Mouse (Mus musculus) ovary, postnatal 36 days (tissue): Measurements from ENCODE around the gene Fnbp1.

Experiments
- DNase-seq: peaks from one replicate; pipeline ENCODE4 v3.0.0; 2022; ENCODE audit warnings: low spot score, mixed read lengths

Fnbp1 gene

DNA sequence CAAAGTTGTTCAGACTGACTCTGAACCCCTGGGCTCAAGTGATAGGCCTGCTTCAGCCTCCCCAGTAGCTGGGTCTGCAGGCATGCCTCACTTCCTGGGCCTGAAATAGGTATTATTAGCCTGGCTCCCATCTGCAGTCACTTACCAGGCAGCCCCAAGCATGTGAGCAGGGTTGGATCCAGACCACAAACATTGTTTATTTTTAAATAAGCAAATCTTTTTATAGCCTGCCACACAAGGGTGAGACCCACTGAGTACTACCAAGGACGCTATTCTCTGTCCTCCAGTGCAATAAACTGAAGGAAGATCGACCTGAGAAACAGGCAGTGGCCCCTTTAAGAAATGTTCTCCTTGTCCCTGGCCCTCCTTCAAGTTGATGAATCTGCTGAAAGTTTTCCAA is 17.1 kb downstream of the Fnbp1 start:
- no peak for DNase-seq

DNA sequence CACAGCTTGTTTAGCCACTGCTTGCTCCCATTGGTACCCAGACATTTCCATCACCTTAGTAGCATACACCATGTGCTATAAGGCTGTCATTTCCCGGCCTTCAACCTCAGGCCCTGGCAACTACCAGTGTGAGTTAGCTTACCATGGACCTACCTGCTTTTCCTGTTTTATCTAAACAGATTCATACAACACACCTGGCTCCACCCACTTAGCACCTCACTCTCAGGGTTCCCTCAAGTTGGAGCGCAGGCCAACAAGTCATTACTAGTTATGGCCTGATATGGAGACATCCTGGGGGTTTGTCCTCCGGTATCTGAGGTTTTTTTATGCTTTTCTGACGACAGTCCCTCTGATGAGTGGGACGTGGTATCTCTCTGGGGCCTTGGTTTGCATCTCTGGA is 18.3 kb downstream of the Fnbp1 start:
- no peak for DNase-seq

DNA sequence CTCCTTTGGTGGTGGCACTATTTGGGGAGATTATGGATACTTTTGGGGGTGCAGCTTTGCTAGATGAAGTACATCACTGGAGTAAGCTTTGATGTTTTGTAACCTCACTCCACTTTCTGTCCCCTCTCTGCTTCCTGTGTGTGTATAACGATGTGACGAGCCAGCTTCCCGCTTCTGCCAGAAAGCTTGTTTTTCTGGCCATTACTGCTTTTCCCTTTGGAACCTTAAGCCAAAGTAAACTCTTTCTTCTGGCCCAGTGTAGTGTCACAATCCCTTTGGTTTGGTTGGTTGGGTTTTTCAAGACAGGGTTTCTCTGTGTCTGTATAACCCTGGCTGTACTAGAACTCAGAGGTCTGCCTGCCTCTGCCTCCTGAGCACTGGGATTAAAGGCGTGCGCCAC is 19.0 kb downstream of the Fnbp1 start:
- DNase-seq = no peak

DNA sequence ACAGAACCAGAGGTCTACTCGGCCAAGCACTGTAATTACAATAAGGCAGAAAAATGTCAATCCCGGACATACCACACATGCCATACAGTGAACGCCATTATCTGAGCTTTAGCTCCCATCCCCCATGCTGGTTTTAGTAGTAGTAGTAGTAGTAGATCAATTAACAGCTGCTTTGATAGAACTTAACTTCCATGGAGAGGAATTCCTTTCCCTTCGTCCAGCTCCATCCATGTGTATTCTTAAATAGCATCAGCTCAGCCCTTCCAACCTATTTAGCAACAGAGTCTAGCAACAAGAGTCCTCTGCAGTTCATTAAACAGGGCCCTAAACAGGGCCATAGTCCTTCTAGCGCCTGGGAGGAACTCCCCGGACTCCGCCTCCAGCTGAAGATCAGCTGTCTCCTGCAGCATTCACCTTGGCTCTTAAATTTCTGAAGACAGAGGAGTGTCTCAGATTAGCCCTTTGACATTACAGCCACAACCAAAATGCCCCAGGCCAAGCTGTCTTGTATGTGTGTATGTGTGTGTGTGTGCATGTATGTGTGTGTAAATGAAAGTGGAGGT is 20.6 kb downstream of the Fnbp1 start:
- no peak for DNase-seq

DNA sequence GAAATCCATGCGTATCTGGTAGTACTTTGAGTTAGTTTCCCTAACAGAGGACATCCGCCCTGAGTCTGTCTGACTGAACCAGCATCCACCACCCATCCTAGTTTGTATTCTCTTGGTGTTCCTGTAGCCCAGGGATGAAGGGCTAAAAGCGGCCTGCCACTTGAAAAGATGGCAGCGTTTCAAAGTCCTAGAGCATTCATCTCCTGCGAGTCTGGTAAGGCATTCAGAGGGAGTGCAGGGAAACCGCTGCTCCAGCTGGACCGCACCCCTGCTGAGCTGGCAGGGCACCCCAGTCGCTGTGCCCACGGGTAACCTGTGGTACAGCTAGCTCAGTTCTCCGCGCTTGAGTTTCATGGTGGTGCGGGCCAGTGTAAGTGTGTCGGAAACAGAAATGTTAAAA is 22.0 kb downstream of the Fnbp1 start:
- DNase-seq = no peak

DNA sequence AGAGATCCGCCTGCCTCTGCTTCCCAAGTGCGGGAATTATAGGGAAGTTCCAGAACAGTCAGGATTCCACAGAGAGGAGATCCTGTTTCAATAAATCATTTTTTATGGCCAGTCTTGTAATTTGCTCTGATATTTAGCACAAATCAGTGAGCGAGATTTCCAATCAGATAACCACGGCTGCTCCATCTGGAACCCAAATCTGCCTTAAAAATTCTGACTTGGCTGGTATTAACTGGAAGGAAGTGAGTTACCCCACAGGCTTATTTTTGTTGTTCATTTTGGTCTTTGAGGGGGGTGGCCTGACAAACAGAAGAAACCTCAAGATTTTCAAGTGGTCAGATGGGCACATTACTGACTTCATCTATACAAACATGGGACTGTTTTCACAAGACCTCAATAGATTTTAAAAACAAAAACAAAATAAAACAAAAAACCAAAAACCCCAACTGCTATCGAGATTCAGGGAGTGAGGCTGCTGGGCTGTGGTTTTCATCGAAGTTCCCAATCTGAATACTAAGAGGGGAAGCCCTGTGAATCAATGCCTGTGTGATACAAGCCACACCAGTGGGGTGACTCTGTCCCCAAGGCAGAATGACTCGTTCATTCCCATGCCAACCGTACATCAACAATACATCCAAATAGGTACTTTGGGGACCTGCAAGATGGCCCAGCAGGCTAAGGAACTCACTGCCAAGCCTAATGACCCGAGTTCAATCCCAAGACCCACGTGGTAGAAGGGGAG is 23.0 kb downstream of the Fnbp1 start:
- no peak for DNase-seq

DNA sequence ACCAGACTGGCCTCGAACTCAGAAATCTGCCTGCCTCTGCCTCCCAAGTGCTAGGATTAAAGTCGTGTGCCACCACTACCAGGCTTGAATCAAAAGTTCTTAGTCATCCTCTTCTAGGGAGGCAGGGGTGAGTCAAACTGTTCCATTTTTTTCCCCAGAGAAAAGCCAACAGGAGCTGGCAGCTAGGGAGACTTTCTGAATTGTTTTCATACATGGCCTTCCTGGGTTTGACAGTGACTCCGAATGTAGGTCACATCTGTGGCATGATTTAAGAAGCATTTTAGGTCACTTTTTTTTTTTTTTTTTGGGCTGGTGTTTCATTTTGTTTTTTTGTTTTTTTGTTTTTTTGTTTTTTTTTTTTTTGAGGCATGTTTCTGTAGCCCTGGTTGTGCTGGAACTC is 23.6 kb downstream of the Fnbp1 start:
- DNase-seq = no peak

DNA sequence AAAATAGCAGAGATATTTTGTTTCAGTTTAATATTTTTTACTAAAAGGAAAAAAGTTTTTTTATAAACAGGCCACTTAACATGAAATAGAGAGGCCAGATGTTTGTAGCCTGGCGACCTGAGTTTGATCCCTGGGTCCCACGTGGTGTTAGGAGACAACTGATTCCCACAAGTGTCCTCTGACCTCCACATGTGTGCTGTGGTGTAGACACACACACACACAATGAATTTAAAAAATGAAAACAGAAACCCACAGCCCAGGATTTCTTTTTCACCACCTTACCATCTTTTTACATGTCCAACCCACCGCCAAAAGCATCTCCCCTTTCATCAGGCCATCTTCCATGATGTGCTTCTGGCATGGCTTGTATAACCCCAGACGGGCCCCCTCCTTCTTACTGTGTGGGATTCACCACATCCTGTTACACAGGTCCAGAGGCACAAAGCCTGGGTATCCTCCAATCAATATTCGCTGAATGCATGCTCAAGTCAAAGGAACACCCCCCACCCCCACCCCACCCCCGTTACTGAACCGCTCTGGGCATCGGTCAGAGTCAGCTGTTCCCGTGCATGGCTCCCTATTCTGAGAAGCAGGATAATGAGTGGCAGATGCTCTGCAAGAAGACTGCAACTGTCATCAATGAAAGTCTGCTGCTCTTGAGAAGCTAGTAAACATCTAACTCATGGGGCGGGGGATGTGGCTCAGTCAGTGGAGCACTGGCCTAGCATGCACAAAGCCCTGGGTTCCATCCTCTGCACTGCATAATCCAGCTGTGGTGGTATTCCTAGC is 25.7 kb downstream of the Fnbp1 start:
- no peak for DNase-seq

DNA sequence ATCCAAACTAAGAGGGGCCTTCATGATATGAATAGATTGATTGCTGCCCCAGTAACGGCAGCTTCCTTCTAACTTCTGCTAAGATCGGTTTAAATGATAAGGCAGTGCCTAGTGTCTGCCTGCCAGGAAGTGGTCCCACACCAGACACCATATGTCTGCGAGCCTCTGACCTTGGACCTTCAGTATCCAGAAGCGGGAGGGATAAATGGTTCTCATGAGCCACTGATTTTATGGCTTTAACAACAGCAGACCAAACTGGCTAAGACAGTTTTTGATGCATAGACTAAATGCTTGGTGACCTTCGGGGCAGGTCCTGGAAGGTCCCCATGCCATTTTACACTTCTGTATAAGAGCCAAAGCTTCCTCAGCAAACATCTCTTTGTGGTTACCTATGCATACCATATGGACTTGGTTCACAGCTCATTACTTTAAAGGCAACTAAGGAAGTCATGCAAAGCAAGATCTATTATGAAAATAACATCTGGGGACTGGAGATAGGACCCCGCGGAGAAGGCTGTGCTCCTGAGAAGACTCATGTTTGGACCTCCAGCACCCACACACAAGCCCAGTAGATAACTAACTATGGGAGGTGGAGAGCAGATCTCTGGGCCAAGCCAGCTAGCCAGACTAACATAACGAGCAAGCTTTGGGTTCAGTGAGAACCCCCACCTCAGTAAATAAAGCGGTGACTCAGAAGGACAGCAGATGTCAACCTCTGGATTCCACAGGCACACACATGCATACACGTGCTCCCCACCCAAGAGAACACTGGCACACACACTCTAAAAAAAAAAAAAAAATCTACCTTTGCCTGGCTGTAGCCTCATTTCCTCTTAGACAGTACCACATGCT is 26.5 kb downstream of the Fnbp1 start:
- DNase-seq = no peak

DNA sequence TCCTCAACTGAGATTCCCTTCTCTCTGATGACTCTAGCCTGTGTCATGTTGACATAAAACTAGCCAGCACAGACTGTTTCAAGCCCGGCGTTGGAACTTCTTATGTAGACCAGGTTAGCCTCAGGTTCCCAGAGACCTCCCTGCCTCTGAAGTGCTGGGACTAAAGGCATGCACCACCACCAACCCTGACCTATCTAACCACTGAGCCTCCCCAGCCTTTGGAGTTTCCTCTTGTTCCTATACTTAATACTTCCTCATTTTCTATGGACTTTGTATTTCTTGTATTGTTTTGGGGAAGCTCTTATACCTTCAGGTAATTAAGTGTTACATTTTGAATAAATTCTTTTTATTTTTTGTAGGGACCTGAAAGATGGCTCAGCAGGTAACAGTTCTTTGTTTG is 27.6 kb downstream of the Fnbp1 start:
- no peak for DNase-seq

DNA sequence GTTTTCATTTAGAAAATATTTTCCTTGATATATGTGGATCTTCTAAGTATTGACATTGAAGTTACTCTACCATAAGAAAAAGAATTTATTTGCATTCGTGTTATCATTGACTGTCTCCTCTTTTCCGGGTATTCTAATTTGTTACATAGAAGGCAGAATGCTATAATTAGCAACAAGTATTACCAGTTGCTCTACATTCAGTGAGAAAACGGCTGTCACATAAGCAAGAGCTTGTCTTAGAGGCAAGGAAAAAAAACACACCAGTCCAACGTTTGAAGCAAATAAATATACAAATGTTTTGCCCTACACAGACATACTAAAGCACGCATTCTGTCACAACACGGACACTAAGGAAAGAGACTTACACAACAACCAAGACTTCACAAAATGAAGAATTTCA is 30.1 kb downstream of the Fnbp1 start:
- DNase-seq = no peak

DNA sequence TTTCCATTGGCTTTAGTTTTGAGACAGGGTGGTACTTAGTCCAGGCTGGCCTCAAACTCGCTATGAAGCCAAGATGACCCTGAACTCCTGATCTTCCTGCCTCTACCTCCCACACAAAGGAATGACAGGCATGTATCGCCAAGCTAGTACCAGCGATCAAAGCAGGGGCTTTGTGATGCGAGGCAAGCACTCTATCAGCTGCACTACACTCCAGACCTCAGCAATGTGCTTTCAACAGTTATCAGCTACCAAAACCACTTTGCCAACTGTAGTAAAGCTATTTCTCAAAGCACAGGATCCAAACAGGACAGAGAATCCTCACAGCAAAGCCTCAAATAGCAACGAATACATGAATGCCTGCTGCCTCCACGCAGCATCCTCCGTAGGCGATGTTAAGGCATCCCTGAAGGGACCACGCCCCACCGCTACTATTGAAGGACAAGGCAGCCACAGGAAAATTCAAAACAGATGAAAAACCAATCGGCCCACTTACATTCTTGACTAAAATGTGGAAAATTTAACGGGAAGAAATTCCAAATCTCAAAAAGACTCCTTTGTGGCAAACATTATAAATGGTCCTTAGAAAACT is 31.8 kb downstream of the Fnbp1 start:
- DNase-seq = no peak

DNA sequence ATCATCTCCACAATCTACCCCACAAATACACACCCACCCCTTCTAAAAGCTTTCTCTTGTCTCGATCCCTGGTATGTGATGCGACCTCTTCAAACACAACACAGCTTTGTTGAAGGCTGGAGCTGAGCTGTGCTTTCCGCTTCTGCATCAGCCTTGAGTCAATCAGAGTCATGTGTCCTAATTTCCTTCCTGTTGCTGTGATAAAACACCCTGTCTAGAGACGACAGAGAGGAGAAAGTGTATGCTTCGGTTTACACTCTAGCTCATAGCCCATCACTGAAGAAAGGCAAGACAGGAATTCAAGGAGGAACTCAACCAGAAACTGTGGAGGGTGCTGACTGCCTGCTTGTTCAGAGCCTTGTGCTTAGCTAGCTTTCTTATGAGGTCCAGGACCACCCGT is 33.6 kb downstream of the Fnbp1 start:
- no peak for DNase-seq

DNA sequence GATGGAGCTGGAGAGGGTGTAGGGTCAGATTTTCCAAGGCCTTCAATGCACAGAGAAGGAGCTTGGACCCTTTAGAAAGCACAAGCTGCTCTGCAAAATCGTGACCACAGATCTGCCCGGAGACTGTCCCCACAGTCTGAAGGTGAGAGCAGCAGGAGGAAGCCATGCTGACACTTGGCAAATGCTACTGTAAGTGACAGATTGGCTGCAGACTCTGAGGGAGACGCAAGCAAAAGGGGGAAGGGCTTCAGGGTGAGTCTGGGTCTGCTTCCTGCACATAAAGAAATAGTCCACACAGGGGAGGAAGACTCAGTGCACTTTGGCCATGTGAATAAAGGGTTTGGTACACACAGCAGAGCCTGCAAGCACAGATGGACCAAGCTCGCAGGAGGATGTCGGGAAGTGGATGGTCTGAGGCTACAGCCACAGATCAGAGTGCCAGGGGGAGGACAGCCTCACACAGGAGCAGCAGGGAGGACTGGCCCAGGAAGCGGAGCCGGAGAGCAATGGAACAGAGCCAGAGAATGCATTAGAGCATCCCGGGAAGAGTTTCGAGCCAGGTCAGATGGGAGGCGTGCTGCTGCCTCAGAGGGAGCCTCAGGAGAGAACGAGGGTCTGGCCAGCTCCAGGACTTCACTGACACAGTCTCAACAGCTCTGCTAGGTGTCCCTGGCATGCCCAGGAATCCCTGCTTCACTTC is 35.0 kb downstream of the Fnbp1 start:
- no peak for DNase-seq

DNA sequence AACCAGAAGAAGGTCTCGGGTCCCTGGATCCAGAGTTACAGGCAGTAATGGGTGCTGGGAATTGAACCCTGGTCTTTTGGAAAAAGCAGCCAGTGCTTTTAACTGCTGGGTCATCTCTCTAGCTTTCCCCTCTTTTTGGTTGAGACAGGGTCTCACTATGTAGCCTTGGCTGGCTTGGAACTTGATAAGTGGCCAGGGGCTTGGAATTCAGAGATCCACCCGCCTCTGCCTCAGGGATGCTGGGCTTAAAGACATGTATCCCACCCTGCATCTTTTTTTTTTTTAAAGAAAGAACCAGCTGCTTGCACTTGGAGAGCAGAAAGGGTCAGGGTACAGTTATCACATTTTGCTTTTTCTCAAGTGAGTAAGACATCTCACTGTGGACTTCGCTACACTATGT is 35.8 kb downstream of the Fnbp1 start:
- DNase-seq = no peak

DNA sequence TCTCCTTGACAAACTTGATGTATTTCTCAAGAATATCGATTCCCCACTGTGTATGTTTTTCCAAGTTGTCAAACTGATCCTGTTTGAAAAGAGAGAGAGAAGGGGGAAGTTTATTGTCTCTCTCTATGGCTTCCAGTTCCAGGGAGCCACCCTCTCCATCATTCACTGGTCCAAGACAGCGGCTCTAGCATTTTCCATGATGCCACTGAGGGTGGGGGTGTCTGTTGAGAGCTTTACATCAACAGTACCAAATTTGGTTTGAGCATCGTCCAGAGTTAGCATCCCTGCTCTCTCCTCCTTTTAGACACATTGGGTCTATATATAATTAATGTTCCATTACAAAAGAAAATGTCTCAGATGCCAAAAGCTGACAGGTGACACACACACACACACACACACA is 36.5 kb downstream of the Fnbp1 start:
- DNase-seq = no peak

DNA sequence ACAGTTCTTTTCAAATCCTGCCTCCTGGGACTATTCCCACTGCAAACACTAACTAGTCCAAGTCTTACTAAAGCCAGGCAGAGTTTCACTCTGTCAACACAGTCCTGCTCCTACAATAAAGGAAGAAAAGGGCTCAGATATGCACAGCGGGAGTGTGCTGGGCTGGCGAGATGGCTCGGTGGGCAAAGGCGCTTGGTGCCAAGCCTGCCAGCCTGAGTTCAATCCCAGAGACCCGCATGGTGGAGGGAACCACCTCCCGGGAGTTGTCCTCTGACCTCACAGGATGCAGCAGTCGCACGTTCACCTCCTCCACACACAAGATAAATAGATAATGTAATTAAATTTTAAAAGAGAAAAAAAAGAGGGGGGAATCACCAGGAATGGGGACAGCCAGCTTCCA is 38.5 kb downstream of the Fnbp1 start:
- no peak for DNase-seq

DNA sequence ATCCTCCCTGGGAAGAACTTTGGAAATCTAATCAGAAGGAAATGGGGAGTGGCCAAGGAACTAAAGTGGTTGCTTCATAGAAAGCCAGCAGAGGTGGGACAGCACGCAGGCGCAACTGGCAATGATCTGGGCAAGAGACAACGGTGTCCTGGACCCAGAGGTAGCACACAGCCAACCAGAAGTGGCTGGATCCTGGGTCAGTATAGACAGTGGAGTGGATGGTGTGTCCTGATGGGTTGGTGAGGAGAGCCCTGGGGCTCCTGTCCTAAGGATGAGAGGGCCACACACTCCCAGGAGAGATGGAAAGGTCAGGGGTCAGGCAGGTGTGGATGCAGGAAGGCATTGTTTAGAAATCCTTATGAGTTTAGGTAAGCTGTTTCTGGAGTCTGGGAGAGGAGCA is 40.5 kb downstream of the Fnbp1 start:
- DNase-seq = no peak

DNA sequence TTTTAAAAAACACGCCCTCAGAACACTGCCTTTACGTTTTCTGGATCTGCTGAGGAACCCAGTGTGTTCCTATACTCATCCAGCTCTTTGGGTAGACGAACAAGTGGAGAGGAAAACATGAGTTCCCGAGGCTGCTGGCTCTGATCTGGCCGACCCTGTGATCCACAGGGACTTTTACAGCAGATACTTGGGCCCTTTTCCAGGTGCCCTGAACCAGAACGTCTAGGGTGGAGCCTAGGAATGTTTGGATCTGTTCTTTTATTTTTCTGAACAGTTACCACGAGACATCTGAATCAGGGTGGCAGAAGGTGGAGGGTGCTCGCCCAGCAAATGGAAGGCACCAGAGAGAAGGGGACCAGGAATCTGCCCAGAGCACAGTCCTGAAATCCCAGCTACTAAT is 42.7 kb downstream of the Fnbp1 start:
- DNase-seq = no peak

DNA sequence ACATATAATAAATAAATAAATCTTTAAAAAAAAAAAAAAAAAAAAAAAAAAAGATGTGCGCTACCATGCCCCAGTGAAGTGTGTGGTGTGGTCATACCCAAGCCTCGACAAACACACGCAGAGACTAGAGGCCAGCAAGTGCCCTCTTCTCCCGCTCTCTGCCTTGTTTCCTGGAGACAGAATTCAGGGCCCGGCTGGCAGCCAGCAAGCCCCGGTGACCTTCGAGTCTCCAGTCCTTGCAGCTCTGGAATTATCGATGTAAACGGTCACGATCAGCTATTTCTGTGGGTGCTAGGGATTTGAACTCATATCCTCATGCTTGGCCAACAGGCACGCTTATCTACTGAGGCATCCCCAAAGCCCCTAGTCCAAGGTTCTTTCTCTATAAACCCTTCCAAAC is 43.2 kb downstream of the Fnbp1 start:
- DNase-seq = no peak

DNA sequence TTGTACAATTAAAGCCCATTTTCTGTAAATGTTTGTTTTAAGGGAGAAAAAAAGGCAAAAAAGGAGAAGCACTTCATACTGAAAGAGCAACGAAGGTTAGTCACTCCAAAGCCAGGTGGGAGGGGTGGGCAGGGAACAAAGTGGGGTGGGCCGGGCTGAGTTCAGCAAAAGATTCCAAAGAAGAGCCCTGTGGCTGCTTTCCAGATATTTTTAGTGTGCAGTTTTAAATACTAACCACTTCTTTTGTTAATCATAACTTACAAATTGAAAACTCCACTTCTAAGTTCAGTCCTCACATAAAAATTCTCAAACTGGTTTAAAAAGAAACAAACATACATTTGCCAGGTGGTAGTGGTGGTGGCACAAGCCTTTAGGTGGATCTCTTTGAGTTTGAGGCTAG is 44.5 kb downstream of the Fnbp1 start:
- no peak for DNase-seq

DNA sequence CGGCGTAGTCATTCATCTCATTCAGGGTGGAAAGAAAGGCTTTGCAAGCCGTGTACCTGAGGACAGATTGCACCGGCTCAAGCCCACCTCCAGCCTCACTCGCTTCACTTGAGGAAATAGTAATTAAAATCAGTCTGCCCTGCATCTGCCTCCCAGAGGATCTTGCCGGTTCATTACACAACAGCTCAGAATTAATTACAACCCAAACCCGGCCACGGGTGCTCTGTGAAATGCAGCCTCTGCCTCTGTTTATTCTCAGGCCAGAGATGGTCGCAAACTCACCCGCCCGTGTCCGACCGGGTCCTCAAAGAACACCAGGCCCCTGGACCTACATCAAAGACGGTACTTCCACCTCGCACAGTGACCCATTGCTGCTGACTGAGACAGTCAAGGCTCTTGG is 45.7 kb downstream of the Fnbp1 start:
- DNase-seq = no peak
